9 mouse cellular contexts compared by ENCODE assay signal in the genomic region with DNA sequence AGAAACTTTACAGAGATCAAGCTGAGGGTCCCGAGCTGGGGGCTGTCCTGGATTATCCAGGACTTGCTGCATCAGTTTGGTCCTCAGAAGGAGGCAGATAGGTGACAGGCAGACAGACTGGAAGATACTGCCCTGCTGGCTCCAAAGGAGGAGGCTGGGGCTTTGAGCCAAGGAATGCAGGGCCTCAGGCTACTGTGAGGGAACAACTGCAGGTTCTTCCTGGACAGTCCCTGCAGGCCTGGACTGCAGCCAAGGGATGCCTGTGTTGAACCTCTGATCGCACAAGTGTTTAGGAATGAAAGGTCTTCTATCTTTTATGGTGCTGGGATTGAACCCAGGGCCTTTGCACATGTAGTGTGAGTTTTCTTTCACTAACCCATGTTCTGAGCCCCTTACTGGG. TPM values are rescaled to one million over a fixed set of nuclear protein-coding genes. Genes with fewer than 3 reads are reported as not detected.
DNase-seq lines count a peak whose midpoint lies in the region; ATAC-seq and TF ChIP-seq lines count a peak whose summit lies in the region.
"Had no signal": no experiment of that assay in that cellular context is flagged by ENCODE, and none has a peak within 500 bp of the region (broad histone marks: within the 10 kb centered on the region; RNA-seq: fewer than 3 reads in every experiment).

No protein-coding gene starts in this region.

- TF ChIP-seq POLR2A in brain, embryonic 14.5 days (IDR thresholded peaks at IDR 0.05; ENCODE audit: borderline replicate concordance, extremely low read depth, insufficient read depth, insufficient read length, poor library complexity, severe bottlenecking): no peak
- no peak for TF ChIP-seq POLR2A in myocyte (IDR thresholded peaks at IDR 0.05; ENCODE audit: insufficient read length, low read depth)

- intact Hi-C loops in heart, postnatal 14 days (cut with DNase I): no loop called here

- no peaks in the 10 kb centered on the region for H3K36me3 ChIP-seq in lung, embryonic 14.5 days (ENCODE audit: insufficient read depth)
- H3K36me3 ChIP-seq in myocyte (ENCODE audit: control insufficient read depth, insufficient read depth): no peaks in the 10 kb centered on the region
- H3K36me3 ChIP-seq in midbrain, embryonic 13.5 days: no peaks in the 10 kb centered on the region

- no peak for TF ChIP-seq CTCF in lung, embryonic 14.5 days (IDR thresholded peaks at IDR 0.05; ENCODE audit: low read depth)
- no peak for TF ChIP-seq CTCF in brain, embryonic 14.5 days (IDR thresholded peaks at IDR 0.05; ENCODE audit: borderline replicate concordance, extremely low read depth, insufficient read depth, insufficient read length)

- H3K9me3 ChIP-seq in lung, embryonic 14.5 days (ENCODE audit: low read depth, low read length): no peaks in the 10 kb centered on the region
- no peaks in the 10 kb centered on the region for H3K9me3 ChIP-seq in midbrain, embryonic 13.5 days

- peak; percentile 39; the same call in 1 of the 2 replicates for ATAC-seq in lung, embryonic 14.5 days (ENCODE audit: insufficient read depth)
- ATAC-seq in megakaryocyte, adult 5-6 weeks (ENCODE audit: poor library complexity, severe bottlenecking): no peak
- ATAC-seq in midbrain, embryonic 13.5 days: no peak

- H3K4me1 ChIP-seq in lung, embryonic 14.5 days (ENCODE audit: insufficient read depth): peaks cover 15% of the 10 kb centered on the region; the same call in 1 of the 2 replicates
- H3K4me1 ChIP-seq in midbrain, embryonic 13.5 days (replicated peaks): 0 out of 2 replicates have a peak, but pooled peaks cover 3% of the 10 kb centered on the region

- DNase-seq in lung, embryonic 14.5 days: peak; percentile 81
- DNase-seq in lung, postnatal 14 days: no peak
- peak; percentile 43 for DNase-seq in brain, embryonic 14.5 days (ENCODE audit: low read depth)
- peak; percentile 59 to 65 for DNase-seq in heart, postnatal 14 days
- no peak for DNase-seq in T-cell, adult 2 months (ENCODE audit: low spot score)
- DNase-seq: thymus, postnatal 14 days had no signal

- 10% methylated on average over 2 of the region's 2 CpGs for WGBS in lung, embryonic 14.5 days
- 64% methylated on average over 2 of the region's 2 CpGs for WGBS in midbrain, embryonic 13.5 days

- no peak overlapping the region for H3K4me2 ChIP-seq in lung, embryonic 14.5 days
- peak overlapping the region; percentile 62 for H3K4me2 ChIP-seq in myocyte (ENCODE audit: low read depth)
- H3K4me2 ChIP-seq in midbrain, embryonic 13.5 days (replicated peaks): no peak overlapping the region

- H3K4me3 ChIP-seq in lung, embryonic 14.5 days (ENCODE audit: low read depth, low read length): no peak overlapping the region
- no peak overlapping the region for H3K4me3 ChIP-seq in myocyte
- H3K4me3 ChIP-seq in midbrain, embryonic 13.5 days (replicated peaks): no peak overlapping the region

- peak overlapping the region; percentile 50; the same call in 1 of the 2 replicates for H3K27ac ChIP-seq in lung, embryonic 14.5 days (ENCODE audit: low read depth)
- no peak overlapping the region for H3K27ac ChIP-seq in midbrain, embryonic 13.5 days

- H3K79me2 ChIP-seq in myocyte (ENCODE audit: control insufficient read depth, insufficient read depth): no peaks in the 10 kb centered on the region

- H3ac ChIP-seq in myocyte (ENCODE audit: control insufficient read depth, insufficient read length): no peak overlapping the region

- H3K9ac ChIP-seq in lung, embryonic 14.5 days: peak overlapping the region; percentile 16; the same call in 1 of the 2 replicates
- no peak overlapping the region for H3K9ac ChIP-seq in midbrain, embryonic 13.5 days (replicated peaks)

- H3K27me3 ChIP-seq in lung, embryonic 14.5 days (ENCODE audit: insufficient read depth, low read length): no peaks in the 10 kb centered on the region
- no peaks in the 10 kb centered on the region for H3K27me3 ChIP-seq in myocyte (ENCODE audit: control insufficient read depth, insufficient read depth, insufficient read length)
- peaks cover 6% of the 10 kb centered on the region; the same call in 1 of the 2 replicates for H3K27me3 ChIP-seq in midbrain, embryonic 13.5 days

TF ChIP-seq in myocyte, 11 proteins besides CTCF, POLR2A, EP300 and RAD21:
- no peak for TF ChIP-seq REST (IDR thresholded peaks at IDR 0.05; ENCODE audit: insufficient read depth, insufficient read length)
- TF ChIP-seq POLR2AphosphoS2 (IDR thresholded peaks at IDR 0.05; ENCODE audit: insufficient read length, low read depth): no peak
- no peak for TF ChIP-seq MAX (IDR thresholded peaks at IDR 0.05; ENCODE audit: low read depth)
- TF ChIP-seq CEBPB (IDR thresholded peaks at IDR 0.05; ENCODE audit: insufficient read depth, poor library complexity, severe bottlenecking): no peak
- TF ChIP-seq MYOG (IDR thresholded peaks at IDR 0.05; ENCODE audit: control insufficient read depth in 1 of 3, insufficient read depth in 1 of 3, insufficient read length in 2 of 3, low read depth in 2 of 3): peak; percentile 18 to 96 (median 52)
- TF ChIP-seq TCF12 (IDR thresholded peaks at IDR 0.05; ENCODE audit: insufficient read depth, poor library complexity, severe bottlenecking): no peak
- no peak for TF ChIP-seq E2F4 (IDR thresholded peaks at IDR 0.05; ENCODE audit: insufficient read depth)
- no peak for TF ChIP-seq TCF3 (IDR thresholded peaks at IDR 0.05; ENCODE audit: insufficient read length, low read depth)
- peak in 2 of 3 experiments; percentile 32 to 58 for TF ChIP-seq MYOD1 (IDR thresholded peaks at IDR 0.05; ENCODE audit: control insufficient read depth in 1 of 3, insufficient read length in 2 of 3, low read depth in 2 of 3)

RNA-seq across cellular contexts. Expression of gene Gadd45b, which starts 17.9 kb away (rescaled TPM):
- 18.3 and 24.6 TPM in 2 replicates for polyA plus RNA-seq in lung, embryonic 14.5 days (2014; fragmentation: Nextera tagmentation; extraction: Ambion mirVana)
- 8.4 and 8.5 TPM in 2 replicates for polyA plus RNA-seq in brain, embryonic 14.5 days (2012; rRNA removed)
- total RNA-seq in heart, postnatal 14 days (2021): 10 to 100 TPM; 13.6 to 17.2 TPM
- polyA plus RNA-seq in myocyte (2012; fragmentation: generic; extraction: Trizol): 52.2 TPM
- 11.0 and 12.9 TPM in 2 replicates for total RNA-seq in megakaryocyte, adult 5-6 weeks (2015)
- 9.4 and 20.3 TPM in 2 replicates for total RNA-seq in megakaryocyte, adult 5-6 weeks (2017)
- polyA plus RNA-seq in midbrain, embryonic 13.5 days (2015; fragmentation: Nextera tagmentation; extraction: Ambion mirVana): 4.0 and 4.9 TPM in 2 replicates

RNA-seq across cellular contexts. Expression of gene Lmnb2, which starts 29.8 kb away (rescaled TPM):
- 22.9 and 24.4 TPM in 2 replicates for polyA plus RNA-seq in lung, embryonic 14.5 days (2014; fragmentation: Nextera tagmentation; extraction: Ambion mirVana)
- polyA plus RNA-seq in brain, embryonic 14.5 days (2012; rRNA removed): 58.8 and 72.3 TPM in 2 replicates
- total RNA-seq in heart, postnatal 14 days (2021): 1 to 10 TPM; 5.1 to 7.0 TPM
- 65.2 TPM for polyA plus RNA-seq in myocyte (2012; fragmentation: generic; extraction: Trizol)
- 7.7 and 9.5 TPM in 2 replicates for total RNA-seq in megakaryocyte, adult 5-6 weeks (2015)
- total RNA-seq in megakaryocyte, adult 5-6 weeks (2017): 35.2 and 35.8 TPM in 2 replicates
- polyA plus RNA-seq in midbrain, embryonic 13.5 days (2015; fragmentation: Nextera tagmentation; extraction: Ambion mirVana): 46.9 and 48.2 TPM in 2 replicates

RNA-seq across cellular contexts. Expression of gene Timm13, which starts 47.0 kb away (rescaled TPM):
- polyA plus RNA-seq in lung, embryonic 14.5 days (2014; fragmentation: Nextera tagmentation; extraction: Ambion mirVana): 315 and 321 TPM in 2 replicates
- polyA plus RNA-seq in brain, embryonic 14.5 days (2012; rRNA removed): 174 and 253 TPM in 2 replicates
- 100 to 1,000 TPM; 145 to 161 TPM for total RNA-seq in heart, postnatal 14 days (2021)
- polyA plus RNA-seq in myocyte (2012; fragmentation: generic; extraction: Trizol): 225 TPM
- 60.1 and 74.7 TPM in 2 replicates for total RNA-seq in megakaryocyte, adult 5-6 weeks (2015)
- total RNA-seq in megakaryocyte, adult 5-6 weeks (2017): 31.8 and 44.9 TPM in 2 replicates
- polyA plus RNA-seq in midbrain, embryonic 13.5 days (2015; fragmentation: Nextera tagmentation; extraction: Ambion mirVana): 331 TPM in 2 replicates

Comparison
In these comparisons a context has a peak if more than half of its experiments do, and no peak if none do; other contexts are left out.
1. DNase-seq: peak in lung, embryonic 14.5 days (single experiment), brain, embryonic 14.5 days (single experiment) and heart, postnatal 14 days (2 of 2); none in lung, postnatal 14 days (single experiment) and T-cell, adult 2 months (single experiment).